Mouse (Mus musculus) CH12.LX (cell line): ENCODE results near the gene Ror2. TPM values are rescaled to one million over a fixed set of nuclear protein-coding genes. Genes with fewer than 3 reads are reported as not detected.
A peak's percentile ranks its signal among the peaks of the same experiment; 100 is the strongest.

ENCODE experiments used
- DNase-seq: peaks from one replicate; pipeline ENCODE4 v3.0.0-alpha.2; 2013; ENCODE audit errors: extremely low read depth
- H3K27ac ChIP-seq: 2 replicates; pipeline ENCODE4 v1.5.1; 2012; ENCODE audit warnings: low read depth, mild to moderate bottlenecking, control low read depth, moderate library complexity; ENCODE audit not compliant: insufficient read depth
- H3K27me3 ChIP-seq: replicated peaks from 2 replicates; pipeline ENCODE3; 2012; ENCODE audit warnings: inconsistent platforms
- H3K36me3 ChIP-seq, 2 experiments: replicated peaks in 1 of 2; 2 replicates each; pipeline versions ENCODE3 to v1.6.1; 2012; ENCODE audit warnings: inconsistent platforms in 1 of 2, low read length in 1 of 2, mild to moderate bottlenecking in 1 of 2, mixed read lengths in 1 of 2, moderate library complexity in 1 of 2; ENCODE audit not compliant: control insufficient read depth in 1 of 2, insufficient read depth in 1 of 2
- H3K4me1 ChIP-seq, 2 experiments: 2 replicates each; pipeline ENCODE4 v1.6.1; 2012; ENCODE audit warnings: inconsistent platforms in 1 of 2, moderate library complexity in 1 of 2; ENCODE audit not compliant: insufficient read depth in 2 of 2, control insufficient read depth in 1 of 2
- H3K4me2 ChIP-seq: 2 replicates; pipeline ENCODE4 v1.6.1; 2012; ENCODE audit warnings: low read depth, mild to moderate bottlenecking, control low read depth; ENCODE audit not compliant: poor library complexity, insufficient read depth, severe bottlenecking
- H3K4me3 ChIP-seq, 3 experiments: fragments of 150-350 bp in 1 of 3; sonication (generic) in 1 of 3; replicated peaks in 1 of 3; 2 replicates each; pipeline versions ENCODE3 to v1.5.1; 2011 to 2012; ENCODE audit warnings: low read depth in 2 of 3, low read length in 2 of 3, mild to moderate bottlenecking in 2 of 3, moderate library complexity in 2 of 3, control low read depth in 1 of 3, improper control_type of control experiment in 1 of 3, inconsistent platforms in 1 of 3, mixed read lengths in 1 of 3; ENCODE audit not compliant: poor library complexity in 1 of 3
- H3K79me2 ChIP-seq: replicated peaks from 2 replicates; pipeline ENCODE4 v1.6.1; 2012; ENCODE audit warnings: mild to moderate bottlenecking, moderate library complexity; ENCODE audit not compliant: control insufficient read depth, poor library complexity, insufficient read depth, severe bottlenecking; ENCODE audit errors: extremely low read depth
- H3K9ac ChIP-seq: 2 replicates; pipeline ENCODE4 v1.6.1; 2012; ENCODE audit warnings: low read depth, mild to moderate bottlenecking, control low read depth, moderate library complexity; ENCODE audit not compliant: insufficient read depth
- H3K9me3 ChIP-seq: replicated peaks from 2 replicates; pipeline ENCODE3; 2012; ENCODE audit warnings: low read length, inconsistent platforms, mixed read lengths
- BHLHE40 ChIP-seq: IDR thresholded peaks from 2 replicates; pipeline ENCODE4 v1.6.1; 2011; ENCODE audit warnings: mild to moderate bottlenecking, low read depth, low read length, improper control_type of control experiment
- CTCF ChIP-seq, 2 experiments: IDR thresholded peaks in 1 of 2; conservative IDR thresholded peaks in 1 of 2; 2 replicates each; pipeline ENCODE4 v1.5.1; 2011 to 2012; ENCODE audit warnings: low read depth in 2 of 2, low read length in 2 of 2, improper control_type of control experiment in 1 of 2, inconsistent platforms in 1 of 2, mild to moderate bottlenecking in 1 of 2, moderate library complexity in 1 of 2
- E2F4 ChIP-seq: IDR thresholded peaks from 2 replicates; pipeline ENCODE4 v1.6.1; 2011; ENCODE audit warnings: low read depth, low read length, improper control_type of control experiment; ENCODE audit not compliant: insufficient replicate concordance
- ELF1 ChIP-seq: IDR thresholded peaks from 2 replicates; pipeline ENCODE4 v1.6.1; 2014; ENCODE audit warnings: low read depth, mild to moderate bottlenecking, inconsistent platforms, low read length, improper control_type of control experiment
- EP300 ChIP-seq: IDR thresholded peaks from 2 replicates; pipeline ENCODE4 v1.6.1; 2011; ENCODE audit warnings: low read length, improper control_type of control experiment
- ETS1 ChIP-seq: conservative IDR thresholded peaks from 2 replicates; pipeline ENCODE4 v1.6.1; 2012; ENCODE audit warnings: low read depth, mild to moderate bottlenecking, inconsistent platforms, low read length, improper control_type of control experiment, moderate library complexity
- IRF4 ChIP-seq: IDR thresholded peaks from 2 replicates; pipeline ENCODE4 v1.6.1; 2014; ENCODE audit warnings: low read depth, mild to moderate bottlenecking, inconsistent platforms, low read length, improper control_type of control experiment
- JUND ChIP-seq: conservative IDR thresholded peaks from 2 replicates; pipeline ENCODE4 v1.6.1; 2011; ENCODE audit warnings: low read depth, low read length, improper control_type of control experiment
- MAFK ChIP-seq: IDR thresholded peaks from 2 replicates; pipeline ENCODE4 v1.6.1; 2011; ENCODE audit warnings: low read length, improper control_type of control experiment; ENCODE audit not compliant: insufficient replicate concordance
- MAZ ChIP-seq: IDR thresholded peaks from 2 replicates; pipeline ENCODE4 v1.6.1; 2012; ENCODE audit warnings: low read depth, mild to moderate bottlenecking, inconsistent platforms, low read length, improper control_type of control experiment, moderate library complexity
- MXI1 ChIP-seq: IDR thresholded peaks from 2 replicates; pipeline ENCODE4 v1.6.1; 2011; ENCODE audit warnings: mild to moderate bottlenecking, low read depth, low read length, improper control_type of control experiment
- MYC ChIP-seq: IDR thresholded peaks from 2 replicates; pipeline ENCODE4 v1.6.1; 2011; ENCODE audit warnings: low read depth, mild to moderate bottlenecking, improper control_type of control experiment, low read length
- POLR2AphosphoS2 ChIP-seq: IDR thresholded peaks from 2 replicates; pipeline ENCODE4 v1.6.1; 2011; ENCODE audit warnings: low read depth, low read length, improper control_type of control experiment
- RAD21 ChIP-seq: IDR thresholded peaks from 2 replicates; pipeline ENCODE4 v1.6.1; 2011; ENCODE audit warnings: low read depth, mild to moderate bottlenecking, low read length, improper control_type of control experiment, moderate library complexity
- SIN3A ChIP-seq: IDR thresholded peaks from 2 replicates; pipeline ENCODE4 v1.6.1; 2012; ENCODE audit warnings: low read length, improper control_type of control experiment, inconsistent platforms
- SMC3 ChIP-seq: IDR thresholded peaks from 2 replicates; pipeline ENCODE4 v1.6.1; 2011; ENCODE audit warnings: low read depth, low read length, improper control_type of control experiment
- TBP ChIP-seq: conservative IDR thresholded peaks from 2 replicates; pipeline ENCODE4 v1.6.1; 2011; ENCODE audit warnings: low read depth, low read length, improper control_type of control experiment
- TCF12 ChIP-seq: IDR thresholded peaks from 2 replicates; pipeline ENCODE4 v1.6.1; 2014; ENCODE audit warnings: low read depth, mild to moderate bottlenecking, inconsistent platforms, low read length, improper control_type of control experiment
- UBTF ChIP-seq: IDR thresholded peaks from 2 replicates; pipeline ENCODE4 v1.6.1; 2012; ENCODE audit warnings: low read depth, mild to moderate bottlenecking, inconsistent platforms, low read length, improper control_type of control experiment, moderate library complexity
- USF1 ChIP-seq: IDR thresholded peaks from 2 replicates; pipeline ENCODE4 v1.6.1; 2014; ENCODE audit warnings: low read depth, mild to moderate bottlenecking, inconsistent platforms, low read length, improper control_type of control experiment
- USF2 ChIP-seq: conservative IDR thresholded peaks from 2 replicates; pipeline ENCODE4 v1.6.1; 2011; ENCODE audit warnings: low read depth, low read length, improper control_type of control experiment
- ZC3H11A ChIP-seq: IDR thresholded peaks from 2 replicates; pipeline ENCODE4 v1.6.1; 2012; ENCODE audit warnings: low read depth, mild to moderate bottlenecking, inconsistent platforms, low read length, improper control_type of control experiment
- ZMIZ1 ChIP-seq: IDR thresholded peaks from 2 replicates; pipeline ENCODE4 v1.6.1; 2012; ENCODE audit warnings: low read depth, mild to moderate bottlenecking, inconsistent platforms, low read length, improper control_type of control experiment
- ZNF384 ChIP-seq: IDR thresholded peaks from 2 replicates; pipeline ENCODE4 v1.6.1; 2012; ENCODE audit warnings: low read depth, low read length, improper control_type of control experiment, inconsistent platforms
- dilution Hi-C: fragments of 300-500 bp; cut with MboI; formaldehyde crosslinking; loops from 2 replicates; pipeline ENCODE4 v1.14.3; 2020; ENCODE audit warnings: low sequenced_read_pairs; ENCODE audit not compliant: extremely low pct_unique_long_range_greater_than_20kb, extremely low pct_ligation_motif_present
- in situ Hi-C: fragments of 300-500 bp; cut with MboI; formaldehyde crosslinking; loops from 3 replicates; pipeline ENCODE4 v1.14.3; 2019; ENCODE audit warnings: low sequenced_read_pairs, low pct_ligation_motif_present, low pct_unique_long_range_greater_than_20kb, mixed read lengths
- polyA plus RNA-seq: library from polyadenylated mRNA; unstranded; fragments of >175 nt; gene quantifications from 2 replicates; pipeline ENCODE4 v1.2.1, GENCODE M21; 2012; ENCODE audit warnings: low read depth; ENCODE audit not compliant: insufficient read length
- total RNA-seq, 2 experiments: library from RNA; depleted of rRNA; stranded (reverse); fragments of 300-350 nt in 1 of 2; fragments of >200 nt in 1 of 2; gene quantifications; 2 replicates each; pipeline ENCODE4 v1.2.3; 2012 to 2014

The Ror2 gene
- total and polyA plus RNA-seq, 3 experiments = 0.13 to 0.63 (median 0.16) TPM

GRCm38 (mm10) chr13:53110249-53110578 lies 175.7 kb downstream of the Ror2 start:
- Histone ChIP-seq H3K9me3 (no peaks in the 10 kb centered on the region), H3K4me3 (no peak overlapping the region), H3K36me3 (no peaks in the 10 kb centered on the region), H3K79me2 (no peaks in the 10 kb centered on the region)
- dilution Hi-C loops = no loop called here
- TF ChIP-seq BHLHE40 = no peak
- no peak for TF ChIP-seq ZNF384
- no peak for TF ChIP-seq MXI1
- no peak for TF ChIP-seq IRF4
- no peak for TF ChIP-seq MYC
- no peak for TF ChIP-seq POLR2AphosphoS2
- no peak for TF ChIP-seq MAFK
- TF ChIP-seq CTCF (conservative IDR thresholded peaks at IDR 0.05 in 1 of 2, IDR thresholded peaks at IDR 0.05 in 1 of 2; ENCODE audit: low read depth in 2 of 2, low read length in 2 of 2) = no peak
- TF ChIP-seq ZMIZ1 = no peak
- no peak for TF ChIP-seq ETS1
- TF ChIP-seq, all 38 proteins: peak for 0
- DNase-seq = no peak
- in situ Hi-C loops = no loop called here
- Histone ChIP-seq H3K27me3 (peaks cover 46% of the 10 kb centered on the region), H3K4me1 (peaks cover 10 to 25% of the 10 kb centered on the region in 2 experiments; a peak in 3 of 4 replicates), H3K27ac (no peak overlapping the region), H3K4me2 (no peak overlapping the region), H3K9ac (no peak overlapping the region)

- DNase-seq = peak; percentile 98
- peaks cover 10 to 26% of the 10 kb centered on the region in 2 experiments; a peak in 3 of 4 replicates for H3K4me1 ChIP-seq
- no peak overlapping the region for H3K4me2 ChIP-seq
- H3K27ac ChIP-seq = no peak overlapping the region
- no peaks in the 10 kb centered on the region for H3K9me3 ChIP-seq
- H3K9ac ChIP-seq = no peak overlapping the region
- no peak for TF ChIP-seq POLR2AphosphoS2
- TF ChIP-seq JUND = no peak
- peak; percentile 76 for TF ChIP-seq RAD21
- TF ChIP-seq ELF1 = no peak
- peak; percentile 88 for TF ChIP-seq SMC3
- TF ChIP-seq IRF4 = 0 out of 2 replicates have a peak, but pooled peaks have one; percentile 13
- TF ChIP-seq ZNF384 = peak; percentile 67
- no peak for TF ChIP-seq USF1
- no peak for TF ChIP-seq E2F4
- no peak; the same call in 1 of the 2 replicates for TF ChIP-seq TCF12
- TF ChIP-seq BHLHE40 = no peak
- TF ChIP-seq UBTF = no peak
- no peak for TF ChIP-seq SIN3A
- no peak for TF ChIP-seq EP300
- TF ChIP-seq MAZ = peak; percentile 63; the same call in 1 of the 2 replicates
- TF ChIP-seq USF2 = no peak
- TF ChIP-seq MAFK = no peak
- TF ChIP-seq MYC = no peak
- peak; percentile 87 to 99 for TF ChIP-seq CTCF (conservative IDR thresholded peaks at IDR 0.05 in 1 of 2, IDR thresholded peaks at IDR 0.05 in 1 of 2; ENCODE audit: low read depth in 2 of 2, low read length in 2 of 2)
- TF ChIP-seq TBP = no peak
- peak; percentile 7; the same call in 1 of the 2 replicates for TF ChIP-seq ZC3H11A
- H3K36me3 ChIP-seq = no peaks in the 10 kb centered on the region
- no peaks in the 10 kb centered on the region for H3K79me2 ChIP-seq
- no peak overlapping the region for H3K4me3 ChIP-seq
- dilution Hi-C loops = no loop called here
- in situ Hi-C loops = no loop called here
- H3K27me3 ChIP-seq = peaks cover 40% of the 10 kb centered on the region
Observed at GRCm38 (mm10) chr13:53109560-53110248, 176.2 kb downstream of the Ror2 start.
